Mouse (Mus musculus): ENCODE data around the gene Spryd7. TPM values are rescaled to one million over a fixed set of nuclear protein-coding genes. Genes with fewer than 3 reads are reported as not detected.
"Not testable (repeated sequence)": the region's sequence is repeated elsewhere in the genome, so short reads cannot be mapped to it uniquely, and the experiment has no call there.

Gene Spryd7
- polyA plus RNA-seq, 1 experiment = 11.9 TPM

DNA sequence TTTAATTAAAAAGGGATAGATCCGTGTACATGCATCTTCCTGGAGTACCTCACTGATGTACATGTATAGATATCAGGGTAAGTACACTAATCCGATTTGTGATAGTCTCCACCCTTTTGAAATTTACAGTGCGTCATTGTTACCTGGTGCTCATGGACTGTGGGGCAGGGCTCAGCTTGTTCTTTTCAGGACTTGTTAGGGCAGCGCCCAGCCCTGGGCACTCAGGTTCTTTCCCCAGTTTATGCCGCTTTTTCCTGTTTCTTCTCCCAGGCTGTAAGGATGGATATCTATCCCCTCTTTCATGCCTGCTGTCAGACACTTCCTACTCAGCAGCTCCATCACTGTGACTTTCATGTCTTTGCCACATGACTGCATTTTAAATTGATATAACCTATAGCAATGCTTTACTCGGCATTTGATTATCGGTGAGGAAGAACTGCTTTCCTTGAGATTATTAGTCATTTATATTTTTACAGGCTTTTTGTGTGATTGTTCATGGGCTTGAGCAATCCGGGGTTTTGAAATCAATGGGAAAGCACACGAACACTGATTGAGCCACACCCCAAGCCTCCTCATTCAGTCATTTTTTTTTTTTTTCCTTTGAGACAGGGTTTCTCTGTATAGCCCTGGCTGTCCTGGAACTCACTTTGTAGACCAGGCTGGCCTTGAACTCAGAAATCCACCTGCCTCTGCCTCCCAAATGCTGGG, 40.2 kb upstream of the Spryd7 start:
- Histone ChIP-seq H3K36me3 (ENCODE audit: control insufficient read depth, insufficient read depth, low read length) (no peaks in the 10 kb centered on the region), H3K4me3 (ENCODE audit: control insufficient read depth, low read depth, low read length) (no peak overlapping the region), H3K27ac (ENCODE audit: control insufficient read depth, insufficient read depth, low read depth, low read length) (no peak overlapping the region), H3K27me3 (ENCODE audit: control insufficient read depth, insufficient read depth, low read length) (no peaks in the 10 kb centered on the region), H3K4me1 (ENCODE audit: control insufficient read depth, insufficient read depth, low read length) (peaks cover 6% of the 10 kb centered on the region)
- TF ChIP-seq POLR2A (IDR thresholded peaks at IDR 0.05; ENCODE audit: control insufficient read depth, low read depth, low read length) (no peak), CTCF (IDR thresholded peaks at IDR 0.05; ENCODE audit: control insufficient read depth, insufficient read depth, insufficient replicate concordance, low read depth, low read length) (no peak)

DNA sequence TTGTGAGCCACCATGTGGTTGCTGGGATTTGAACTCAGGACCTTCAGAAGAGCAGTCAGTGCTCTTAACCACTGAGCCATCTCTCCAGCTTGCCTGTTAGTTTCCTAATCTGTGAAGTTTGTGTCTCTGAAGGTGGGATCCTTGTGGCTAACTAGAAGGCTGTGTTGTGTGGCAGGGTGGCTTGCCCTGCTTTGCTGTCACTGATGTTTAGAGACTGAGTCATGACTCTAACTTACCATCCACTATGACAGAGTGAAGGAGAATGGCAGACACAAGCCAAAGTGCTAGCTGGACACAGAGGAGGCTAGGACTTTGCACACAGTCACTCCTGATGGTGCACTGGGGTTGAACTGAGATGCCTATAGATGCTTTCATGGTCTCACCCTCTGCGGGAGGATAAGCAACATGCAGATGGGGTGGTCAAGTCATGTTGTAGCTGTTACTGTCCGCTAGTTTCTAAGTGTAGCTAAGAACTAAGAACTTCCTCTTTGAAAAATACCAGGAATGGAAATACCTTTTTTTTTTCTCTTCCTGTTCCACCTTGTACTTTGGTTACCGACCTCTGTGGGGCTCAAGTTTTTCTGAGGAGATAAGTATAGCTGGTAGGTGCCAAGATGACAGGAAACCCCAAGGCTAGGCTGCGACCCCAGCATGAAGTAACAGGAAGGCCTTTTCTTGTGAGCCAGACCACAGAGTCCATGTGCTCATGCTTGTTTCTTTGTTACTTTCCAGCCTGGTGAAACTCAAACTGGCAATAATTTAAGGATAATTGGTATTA, 32.8 kb upstream of the Spryd7 start:
- Histone ChIP-seq H3K36me3 (ENCODE audit: control insufficient read depth, insufficient read depth, low read length) (no peaks in the 10 kb centered on the region), H3K4me3 (ENCODE audit: control insufficient read depth, low read depth, low read length) (no peak overlapping the region), H3K4me1 (ENCODE audit: control insufficient read depth, insufficient read depth, low read length) (no peaks in the 10 kb centered on the region), H3K27ac (ENCODE audit: control insufficient read depth, insufficient read depth, low read depth, low read length) (no peak overlapping the region), H3K27me3 (ENCODE audit: control insufficient read depth, insufficient read depth, low read length) (no peaks in the 10 kb centered on the region)
- TF ChIP-seq POLR2A (IDR thresholded peaks at IDR 0.05; ENCODE audit: control insufficient read depth, low read depth, low read length) = no peak
- TF ChIP-seq CTCF (IDR thresholded peaks at IDR 0.05; ENCODE audit: control insufficient read depth, insufficient read depth, insufficient replicate concordance, low read depth, low read length) = no peak

DNA sequence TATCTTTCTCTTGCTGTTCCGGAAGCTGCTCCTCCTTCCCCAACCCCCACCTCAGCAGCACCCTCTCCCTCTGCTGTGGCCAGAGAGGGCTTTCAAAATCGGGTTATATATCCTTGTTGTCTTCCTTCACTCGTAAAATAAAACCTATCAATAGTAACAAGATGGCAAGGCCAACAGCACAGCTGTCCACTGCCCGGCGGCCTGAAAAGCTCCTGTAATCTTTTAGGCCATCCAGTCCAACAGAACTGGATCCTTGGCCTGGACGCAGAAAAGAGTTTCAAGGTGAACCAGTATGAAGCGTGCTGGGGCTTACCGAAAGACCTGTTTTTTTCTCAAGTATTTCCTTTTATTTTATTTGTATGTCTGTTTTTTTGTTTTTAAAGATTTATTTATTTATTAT, 19.3 kb upstream of the Spryd7 start:
- TF ChIP-seq POLR2A (IDR thresholded peaks at IDR 0.05; ENCODE audit: control insufficient read depth, low read depth, low read length) (no peak), CTCF (IDR thresholded peaks at IDR 0.05; ENCODE audit: control insufficient read depth, insufficient read depth, insufficient replicate concordance, low read depth, low read length) (no peak)
- peak overlapping the region; percentile 84 for H3K27ac ChIP-seq (ENCODE audit: control insufficient read depth, insufficient read depth, low read depth, low read length)
- H3K36me3 ChIP-seq (ENCODE audit: control insufficient read depth, insufficient read depth, low read length) = no peaks in the 10 kb centered on the region
- no peaks in the 10 kb centered on the region for H3K27me3 ChIP-seq (ENCODE audit: control insufficient read depth, insufficient read depth, low read length)
- peaks cover 8% of the 10 kb centered on the region for H3K4me1 ChIP-seq (ENCODE audit: control insufficient read depth, insufficient read depth, low read length)
- no peak overlapping the region for H3K4me3 ChIP-seq (ENCODE audit: control insufficient read depth, low read depth, low read length)

DNA sequence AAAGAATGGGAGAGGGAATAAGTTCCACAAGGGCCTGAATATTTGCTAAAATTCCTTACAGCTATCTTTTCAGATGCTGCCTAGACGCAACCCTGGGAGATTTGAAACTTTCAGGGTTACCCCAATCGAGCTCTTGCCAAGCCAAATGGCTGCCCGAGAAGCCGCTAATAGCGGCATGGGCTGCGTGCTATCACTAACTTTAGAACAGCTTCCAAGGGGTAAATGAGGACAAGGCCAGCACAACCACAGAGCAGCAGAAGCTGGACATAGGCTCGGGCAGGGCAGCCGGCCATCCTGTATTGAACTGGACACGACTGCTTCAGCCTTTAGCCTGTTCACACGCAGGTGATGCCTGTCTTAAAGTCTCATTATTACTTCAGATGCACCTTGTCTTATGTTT, 18.4 kb upstream of the Spryd7 start:
- peaks cover 8% of the 10 kb centered on the region for H3K4me1 ChIP-seq (ENCODE audit: control insufficient read depth, insufficient read depth, low read length)
- no peaks in the 10 kb centered on the region for H3K27me3 ChIP-seq (ENCODE audit: control insufficient read depth, insufficient read depth, low read length)
- no peak for TF ChIP-seq POLR2A (IDR thresholded peaks at IDR 0.05; ENCODE audit: control insufficient read depth, low read depth, low read length)
- TF ChIP-seq CTCF (IDR thresholded peaks at IDR 0.05; ENCODE audit: control insufficient read depth, insufficient read depth, insufficient replicate concordance, low read depth, low read length) = no peak
- peak overlapping the region; percentile 58 for H3K27ac ChIP-seq (ENCODE audit: control insufficient read depth, insufficient read depth, low read depth, low read length)
- peak overlapping the region; percentile 14; the same call in 1 of the 2 replicates for H3K4me3 ChIP-seq (ENCODE audit: control insufficient read depth, low read depth, low read length)
- H3K36me3 ChIP-seq (ENCODE audit: control insufficient read depth, insufficient read depth, low read length) = no peaks in the 10 kb centered on the region

DNA sequence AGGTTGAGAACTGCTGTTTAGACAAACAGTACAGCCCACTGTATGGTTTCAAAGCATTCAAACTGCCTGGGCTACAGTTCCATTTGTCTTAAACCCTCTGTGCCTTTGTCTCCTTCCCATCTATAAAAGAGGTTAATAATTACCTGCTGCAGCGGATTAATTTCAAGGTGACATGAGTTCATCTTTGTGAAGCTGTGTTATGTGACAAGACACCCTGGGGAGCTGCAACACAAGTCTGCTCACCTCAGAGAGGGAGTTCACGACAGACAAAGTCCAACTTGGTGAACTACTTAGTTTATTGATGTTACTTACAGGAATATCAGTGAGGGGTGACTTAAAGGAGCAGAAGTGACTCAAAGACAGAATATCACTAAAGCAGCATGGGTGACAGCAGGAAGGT, 15.4 kb upstream of the Spryd7 start:
- no peak for TF ChIP-seq CTCF (IDR thresholded peaks at IDR 0.05; ENCODE audit: control insufficient read depth, insufficient read depth, insufficient replicate concordance, low read depth, low read length)
- TF ChIP-seq POLR2A (IDR thresholded peaks at IDR 0.05; ENCODE audit: control insufficient read depth, low read depth, low read length) = no peak
- Histone ChIP-seq H3K4me1 (ENCODE audit: control insufficient read depth, insufficient read depth, low read length) (peaks cover 8% of the 10 kb centered on the region), H3K36me3 (ENCODE audit: control insufficient read depth, insufficient read depth, low read length) (no peaks in the 10 kb centered on the region), H3K4me3 (ENCODE audit: control insufficient read depth, low read depth, low read length) (no peak overlapping the region), H3K27me3 (ENCODE audit: control insufficient read depth, insufficient read depth, low read length) (no peaks in the 10 kb centered on the region), H3K27ac (ENCODE audit: control insufficient read depth, insufficient read depth, low read depth, low read length) (no peak overlapping the region)

DNA sequence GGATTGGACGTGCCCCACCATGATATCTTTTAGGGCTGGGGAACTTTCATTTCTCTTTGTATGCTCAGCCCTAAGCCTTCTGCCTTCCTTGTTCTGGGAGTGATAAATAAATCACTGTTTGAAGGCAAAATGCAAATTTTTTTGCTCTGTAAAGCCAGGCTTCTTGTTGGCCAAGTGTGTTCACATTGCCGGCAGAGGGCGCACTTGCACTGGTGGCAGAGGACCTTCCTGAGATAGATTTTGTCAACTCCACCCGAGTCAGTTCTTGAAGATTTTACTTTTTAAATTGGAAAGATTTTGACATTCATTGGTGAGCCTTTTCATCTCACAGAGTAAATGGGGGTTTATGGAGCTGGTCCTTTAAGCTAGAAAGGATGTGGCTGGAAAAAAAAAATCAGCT, 14.7 kb upstream of the Spryd7 start:
- peaks cover 8% of the 10 kb centered on the region for H3K4me1 ChIP-seq (ENCODE audit: control insufficient read depth, insufficient read depth, low read length)
- no peaks in the 10 kb centered on the region for H3K36me3 ChIP-seq (ENCODE audit: control insufficient read depth, insufficient read depth, low read length)
- H3K4me3 ChIP-seq (ENCODE audit: control insufficient read depth, low read depth, low read length) = no peak overlapping the region
- peak; percentile 73; the same call in 1 of the 2 replicates for TF ChIP-seq CTCF (IDR thresholded peaks at IDR 0.05; ENCODE audit: control insufficient read depth, insufficient read depth, insufficient replicate concordance, low read depth, low read length)
- TF ChIP-seq POLR2A (IDR thresholded peaks at IDR 0.05; ENCODE audit: control insufficient read depth, low read depth, low read length) = no peak
- H3K27me3 ChIP-seq (ENCODE audit: control insufficient read depth, insufficient read depth, low read length) = no peaks in the 10 kb centered on the region
- H3K27ac ChIP-seq (ENCODE audit: control insufficient read depth, insufficient read depth, low read depth, low read length) = no peak overlapping the region

DNA sequence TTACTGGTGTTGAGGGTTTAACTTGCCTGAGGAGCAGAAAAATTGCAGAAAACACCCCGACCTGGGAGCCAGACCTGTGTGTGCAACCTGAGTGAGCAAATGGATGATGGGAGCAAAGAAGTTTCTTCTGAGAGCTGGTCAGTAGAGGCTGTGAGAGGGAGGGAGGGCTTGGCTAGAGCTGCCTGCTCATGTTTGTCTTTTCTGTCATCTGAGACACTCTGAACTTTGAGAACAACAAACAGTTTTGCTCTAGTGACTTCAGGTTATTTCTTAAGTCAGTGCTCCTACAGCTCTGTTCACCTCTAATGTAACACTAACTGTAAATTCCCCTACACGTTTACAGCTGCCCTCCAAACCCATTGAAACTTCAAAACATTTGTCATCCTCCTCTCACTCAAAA, 12.7 kb upstream of the Spryd7 start:
- no peaks in the 10 kb centered on the region for H3K4me1 ChIP-seq (ENCODE audit: control insufficient read depth, insufficient read depth, low read length)
- no peak overlapping the region for H3K4me3 ChIP-seq (ENCODE audit: control insufficient read depth, low read depth, low read length)
- TF ChIP-seq POLR2A (IDR thresholded peaks at IDR 0.05; ENCODE audit: control insufficient read depth, low read depth, low read length) (no peak), CTCF (IDR thresholded peaks at IDR 0.05; ENCODE audit: control insufficient read depth, insufficient read depth, insufficient replicate concordance, low read depth, low read length) (no peak)
- no peaks in the 10 kb centered on the region for H3K36me3 ChIP-seq (ENCODE audit: control insufficient read depth, insufficient read depth, low read length)
- H3K27ac ChIP-seq (ENCODE audit: control insufficient read depth, insufficient read depth, low read depth, low read length) = no peak overlapping the region
- no peaks in the 10 kb centered on the region for H3K27me3 ChIP-seq (ENCODE audit: control insufficient read depth, insufficient read depth, low read length)

DNA sequence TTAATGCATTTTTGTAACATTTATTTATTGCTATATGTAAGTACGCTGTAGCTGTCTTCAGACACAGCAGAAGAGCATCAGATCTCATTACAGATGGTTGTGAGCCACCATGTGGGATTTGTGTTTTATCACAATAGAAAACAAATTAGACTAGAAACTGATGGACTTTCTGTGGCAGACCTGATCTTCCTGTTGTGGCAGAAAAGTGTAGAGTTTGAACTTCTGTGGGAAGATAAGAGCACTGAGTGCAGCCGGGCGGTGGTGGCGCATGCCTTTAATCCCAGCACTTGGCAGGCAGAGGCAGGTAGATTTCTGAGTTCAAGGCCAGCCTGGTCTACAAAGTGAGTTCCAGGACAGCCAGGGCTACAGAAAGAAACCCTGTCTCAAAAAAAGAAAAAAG, 9.5 kb upstream of the Spryd7 start:
- H3K4me1 ChIP-seq (ENCODE audit: control insufficient read depth, insufficient read depth, low read length); H3K36me3 ChIP-seq (ENCODE audit: control insufficient read depth, insufficient read depth, low read length); H3K27me3 ChIP-seq (ENCODE audit: control insufficient read depth, insufficient read depth, low read length); H3K27ac ChIP-seq (ENCODE audit: control insufficient read depth, insufficient read depth, low read depth, low read length); H3K4me3 ChIP-seq (ENCODE audit: control insufficient read depth, low read depth, low read length): not testable (repeated sequence)

Data from testis, adult 2 months (tissue).